Mouse (Mus musculus): ENCODE data around the gene Mettl14. TPM values are rescaled to one million over a fixed set of nuclear protein-coding genes. Genes with fewer than 3 reads are reported as not detected.

Mettl14 gene
- 25.4 and 30.6 TPM in 2 replicates for polyA plus RNA-seq (2016; fragmentation: Nextera tagmentation; extraction: Ambion mirVana)

DNA sequence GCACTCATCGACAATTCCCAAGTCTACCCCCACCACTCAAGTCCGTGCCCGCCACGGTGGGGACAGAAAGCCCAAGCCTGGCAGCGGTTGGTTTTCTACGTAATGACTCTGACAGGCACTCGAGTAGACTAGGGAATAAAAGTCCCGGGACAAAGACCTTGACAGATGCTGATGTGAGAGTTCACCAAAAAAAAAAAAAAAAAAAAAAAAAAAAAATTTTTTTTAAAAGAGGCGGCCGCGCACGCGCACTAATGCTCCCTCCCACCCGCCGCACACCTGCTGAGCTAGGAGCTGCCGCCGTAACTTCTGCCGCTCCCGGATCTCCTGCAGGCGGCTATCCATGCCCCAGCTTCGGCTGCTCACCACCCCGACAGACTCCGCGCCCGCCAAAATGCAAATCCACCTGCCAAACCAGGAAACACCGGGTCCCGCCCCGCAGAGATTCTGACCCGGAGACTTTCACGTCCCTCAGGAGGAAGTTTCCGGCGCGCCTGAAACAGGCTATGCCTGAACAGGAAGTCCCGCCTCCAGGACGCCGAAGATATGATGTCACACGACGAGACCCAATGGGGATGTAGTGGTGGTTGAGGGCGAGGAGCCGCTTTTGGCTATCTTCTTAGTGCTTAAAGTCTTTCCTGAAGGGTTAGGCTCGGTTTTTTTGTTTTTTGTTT lies at the start of gene Mettl14:
Gene Mettl14 (minus strand): TSS at position 623 of the 671 bp plus-strand sequence.
- WGBS = under 1% methylated on average over 37 of the region's 41 CpGs
- Histone ChIP-seq H3K4me1 (peaks cover 11% of the 10 kb centered on the region; the same call in 1 of the 2 replicates), H3K27me3 (ENCODE audit: low read depth, poor library complexity, severe bottlenecking) (no peaks in the 10 kb centered on the region), H3K9me3 (replicated peaks) (no peaks in the 10 kb centered on the region), H3K36me3 (peaks cover 14% of the 10 kb centered on the region), H3K27ac (peak within 1 kb of the TSS; percentile 92), H3K4me3 (peak within 1 kb of the TSS; percentile 83)
- DNase-seq (ENCODE audit: low spot score) = peak; percentile 96

GRCm38 (mm10) chr3:123433362-123433761 lies 47.5 kb upstream of the Mettl14 start:
- Histone ChIP-seq H3K9me3 (replicated peaks) (no peaks in the 10 kb centered on the region), H3K27ac (no peak overlapping the region), H3K4me1 (no peaks in the 10 kb centered on the region), H3K27me3 (ENCODE audit: low read depth, poor library complexity, severe bottlenecking) (no peaks in the 10 kb centered on the region), H3K4me3 (no peak overlapping the region), H3K36me3 (no peaks in the 10 kb centered on the region)
- DNase-seq (ENCODE audit: low spot score) = no peak
- WGBS = 88% methylated on average over 3 of the region's 3 CpGs

DNA sequence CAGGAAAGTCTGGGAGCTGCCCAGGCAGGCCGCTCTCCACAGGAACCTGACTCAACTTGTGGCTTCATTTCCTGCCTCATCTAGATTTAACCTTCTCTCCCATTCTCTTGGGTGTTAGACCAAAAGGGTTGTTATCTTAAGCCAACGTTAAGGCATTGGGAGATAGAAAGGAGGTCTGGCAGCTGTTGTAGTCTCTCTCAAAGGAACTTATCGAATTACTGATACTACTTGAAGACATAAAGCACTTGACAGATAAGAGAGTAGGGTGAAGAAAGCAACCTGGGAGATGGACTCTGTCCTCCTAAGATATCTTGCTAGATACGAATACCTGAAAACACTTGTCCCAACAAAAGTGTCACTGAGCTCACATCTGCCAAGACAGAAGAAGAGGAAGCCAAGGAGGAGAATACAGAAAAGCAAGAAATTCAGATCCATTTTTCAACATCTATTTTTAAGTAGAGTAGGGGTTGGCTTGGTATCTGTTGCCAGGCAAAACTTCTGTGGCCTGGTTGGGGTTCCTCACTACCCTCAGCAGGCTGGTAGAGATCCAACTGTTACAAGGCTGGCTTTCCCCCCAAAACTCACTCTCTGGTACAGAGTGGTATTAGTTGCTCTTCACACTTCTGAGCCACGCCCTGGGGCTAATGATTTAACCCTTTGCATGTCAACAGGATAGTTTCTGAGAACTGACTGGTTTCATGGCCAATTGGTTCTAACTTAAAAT lies 46.2 kb upstream of the Mettl14 start:
- 76% methylated on average over 5 of the region's 5 CpGs for WGBS
- H3K36me3 ChIP-seq = no peaks in the 10 kb centered on the region
- H3K27me3 ChIP-seq (ENCODE audit: low read depth, poor library complexity, severe bottlenecking) = no peaks in the 10 kb centered on the region
- no peak overlapping the region for H3K27ac ChIP-seq
- DNase-seq (ENCODE audit: low spot score) = no peak
- H3K4me1 ChIP-seq = no peaks in the 10 kb centered on the region
- no peaks in the 10 kb centered on the region for H3K9me3 ChIP-seq (replicated peaks)
- H3K4me3 ChIP-seq = no peak overlapping the region

- no peaks in the 10 kb centered on the region for H3K27me3 ChIP-seq (ENCODE audit: low read depth, poor library complexity, severe bottlenecking)
- no peak overlapping the region for H3K27ac ChIP-seq
- H3K36me3 ChIP-seq = no peaks in the 10 kb centered on the region
- H3K9me3 ChIP-seq (replicated peaks) = no peaks in the 10 kb centered on the region
- H3K4me3 ChIP-seq = no peak overlapping the region
- DNase-seq (ENCODE audit: low spot score) = no peak
- WGBS = 88% methylated on average over 22 of the region's 22 CpGs
- no peaks in the 10 kb centered on the region for H3K4me1 ChIP-seq
These were observed 43.9 kb upstream of the Mettl14 start for GRCm38 (mm10) chr3:123429597-123430458.

GRCm38 (mm10) chr3:123428005-123428404 lies 42.1 kb upstream of the Mettl14 start:
- Histone ChIP-seq H3K4me3 (no peak overlapping the region), H3K4me1 (no peaks in the 10 kb centered on the region), H3K9me3 (replicated peaks) (no peaks in the 10 kb centered on the region), H3K36me3 (no peaks in the 10 kb centered on the region), H3K27me3 (ENCODE audit: low read depth, poor library complexity, severe bottlenecking) (no peaks in the 10 kb centered on the region), H3K27ac (no peak overlapping the region)
- 77% methylated on average over 4 of the region's 4 CpGs for WGBS
- DNase-seq (ENCODE audit: low spot score) = no peak

DNA sequence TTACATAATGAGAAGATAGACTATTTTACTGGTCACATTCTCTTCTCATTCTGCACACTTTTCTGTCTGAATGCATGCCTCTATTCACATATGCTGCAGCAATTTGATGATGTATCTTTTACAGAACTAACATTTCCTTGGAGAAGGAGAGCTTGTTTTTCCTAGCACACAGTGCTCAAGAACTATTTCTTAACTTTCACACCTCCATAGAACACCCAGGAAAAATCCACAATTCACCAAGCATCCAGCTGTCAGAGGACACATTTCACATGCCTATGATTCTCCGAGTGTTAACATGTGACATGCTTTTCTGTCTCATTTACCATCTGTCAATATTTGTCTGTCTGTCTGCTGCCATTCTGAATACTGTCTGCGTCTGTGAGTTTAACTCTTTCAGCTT lies 39.7 kb upstream of the Mettl14 start:
- H3K27me3 ChIP-seq (ENCODE audit: low read depth, poor library complexity, severe bottlenecking) = no peaks in the 10 kb centered on the region
- no peak for DNase-seq (ENCODE audit: low spot score)
- no peaks in the 10 kb centered on the region for H3K4me1 ChIP-seq
- WGBS = 81% methylated on average over 2 of the region's 2 CpGs
- H3K27ac ChIP-seq = no peak overlapping the region
- no peak overlapping the region for H3K4me3 ChIP-seq
- no peaks in the 10 kb centered on the region for H3K36me3 ChIP-seq
- no peaks in the 10 kb centered on the region for H3K9me3 ChIP-seq (replicated peaks)

DNA sequence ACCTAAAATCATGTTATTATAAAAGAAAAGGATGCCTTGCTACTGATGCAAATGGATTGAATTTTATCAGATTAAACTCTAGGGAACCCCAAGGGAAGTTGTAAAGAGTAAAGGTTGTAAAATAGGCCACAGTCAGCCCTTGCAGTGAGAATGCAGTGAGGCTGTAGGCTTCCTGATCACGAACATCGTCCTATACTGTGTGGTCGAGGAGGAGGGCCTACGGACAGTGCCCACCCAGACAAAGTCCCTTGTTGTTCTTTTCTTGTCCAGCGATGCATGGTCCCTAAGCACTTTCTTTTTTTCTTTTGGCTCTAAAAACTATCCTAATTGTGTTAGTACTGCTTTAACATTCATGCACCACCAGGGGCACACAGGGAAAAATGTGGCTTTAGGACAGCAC lies 27.3 kb upstream of the Mettl14 start:
- H3K4me1 ChIP-seq = peaks cover 7% of the 10 kb centered on the region; the same call in 1 of the 2 replicates
- no peak for DNase-seq (ENCODE audit: low spot score)
- H3K36me3 ChIP-seq = no peaks in the 10 kb centered on the region
- WGBS = 76% methylated on average over 5 of the region's 5 CpGs
- H3K9me3 ChIP-seq (replicated peaks) = no peaks in the 10 kb centered on the region
- no peak overlapping the region for H3K4me3 ChIP-seq
- H3K27ac ChIP-seq = no peak overlapping the region
- H3K27me3 ChIP-seq (ENCODE audit: low read depth, poor library complexity, severe bottlenecking) = no peaks in the 10 kb centered on the region

- H3K36me3 ChIP-seq = no peaks in the 10 kb centered on the region
- H3K27me3 ChIP-seq (ENCODE audit: low read depth, poor library complexity, severe bottlenecking) = no peaks in the 10 kb centered on the region
- WGBS = 76% methylated on average over 6 of the region's 6 CpGs
- no peaks in the 10 kb centered on the region for H3K4me1 ChIP-seq
- no peak overlapping the region for H3K4me3 ChIP-seq
- H3K9me3 ChIP-seq (replicated peaks) = no peaks in the 10 kb centered on the region
- DNase-seq (ENCODE audit: low spot score) = no peak
- H3K27ac ChIP-seq = no peak overlapping the region
These were observed 26.1 kb upstream of the Mettl14 start for GRCm38 (mm10) chr3:123411821-123412578.

DNA sequence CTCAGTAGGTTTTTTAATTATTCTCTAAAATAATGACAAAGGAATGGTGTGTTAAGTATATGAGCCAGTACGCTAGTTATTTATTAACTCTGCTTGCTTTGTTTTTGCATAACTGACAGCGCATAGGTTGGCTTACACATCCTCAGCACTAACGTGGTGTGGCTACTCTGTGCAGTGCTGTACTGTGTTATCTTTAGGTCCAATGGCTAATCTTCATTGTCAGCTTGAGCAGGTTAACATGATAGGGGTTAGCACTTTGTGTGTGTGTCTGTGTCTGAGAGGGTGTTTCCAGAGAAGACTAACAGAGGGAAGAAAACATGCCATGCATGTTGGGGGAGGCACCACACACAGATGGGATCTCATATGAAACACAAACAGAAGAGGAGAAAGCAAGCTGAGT lies 19.0 kb upstream of the Mettl14 start:
- no peaks in the 10 kb centered on the region for H3K36me3 ChIP-seq
- H3K9me3 ChIP-seq (replicated peaks) = no peaks in the 10 kb centered on the region
- no peak for DNase-seq (ENCODE audit: low spot score)
- 89% methylated on average over 3 of the region's 3 CpGs for WGBS
- no peak overlapping the region for H3K27ac ChIP-seq
- H3K4me3 ChIP-seq = no peak overlapping the region
- H3K27me3 ChIP-seq (ENCODE audit: low read depth, poor library complexity, severe bottlenecking) = no peaks in the 10 kb centered on the region
- H3K4me1 ChIP-seq = no peaks in the 10 kb centered on the region

DNA sequence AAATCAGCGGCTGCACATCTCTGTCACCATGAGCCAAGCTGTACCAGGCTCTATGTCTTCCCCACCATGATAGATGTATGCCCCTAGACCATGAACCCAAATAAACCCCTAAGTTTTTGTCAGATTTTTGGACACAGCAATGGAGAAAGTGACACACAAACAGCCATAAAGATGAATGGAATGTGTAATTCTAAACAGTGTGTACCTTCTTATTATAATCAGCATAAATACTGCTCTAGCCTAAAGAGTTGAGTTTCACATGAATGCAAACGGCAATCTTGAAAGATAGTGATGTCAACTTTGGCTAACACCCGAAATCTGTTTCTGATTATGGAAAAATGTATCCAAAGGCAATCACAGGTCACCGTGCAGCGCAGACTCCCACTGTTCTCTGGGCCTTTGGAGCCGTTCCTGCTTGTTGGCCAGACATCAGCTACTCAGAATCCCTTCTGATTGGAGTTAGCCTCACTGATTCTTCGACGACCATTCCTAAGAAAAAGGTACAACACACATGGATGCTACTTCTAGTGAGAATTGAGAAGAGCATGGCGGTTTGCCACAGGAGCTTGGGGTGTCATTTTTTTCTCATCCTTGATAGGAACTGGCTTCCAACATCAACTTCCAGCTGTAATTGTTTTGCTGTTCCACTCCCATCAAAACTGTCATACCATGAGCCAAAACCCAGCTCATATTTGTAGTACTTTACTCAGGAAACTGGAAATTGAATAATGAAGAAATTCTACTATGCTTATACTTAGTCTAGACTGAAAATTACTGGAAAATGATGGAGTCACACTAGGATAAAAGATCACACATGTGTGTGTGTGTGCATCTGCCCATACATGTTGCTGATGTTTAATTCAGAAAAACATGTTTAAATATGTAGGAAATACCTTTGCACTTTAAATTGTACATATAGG lies 11.9 kb upstream of the Mettl14 start:
- no peaks in the 10 kb centered on the region for H3K9me3 ChIP-seq (replicated peaks)
- no peaks in the 10 kb centered on the region for H3K27me3 ChIP-seq (ENCODE audit: low read depth, poor library complexity, severe bottlenecking)
- H3K4me3 ChIP-seq = no peak overlapping the region
- WGBS = 79% methylated on average over 9 of the region's 9 CpGs
- no peaks in the 10 kb centered on the region for H3K36me3 ChIP-seq
- H3K4me1 ChIP-seq = no peaks in the 10 kb centered on the region
- DNase-seq (ENCODE audit: low spot score) = no peak
- no peak overlapping the region for H3K27ac ChIP-seq

DNA sequence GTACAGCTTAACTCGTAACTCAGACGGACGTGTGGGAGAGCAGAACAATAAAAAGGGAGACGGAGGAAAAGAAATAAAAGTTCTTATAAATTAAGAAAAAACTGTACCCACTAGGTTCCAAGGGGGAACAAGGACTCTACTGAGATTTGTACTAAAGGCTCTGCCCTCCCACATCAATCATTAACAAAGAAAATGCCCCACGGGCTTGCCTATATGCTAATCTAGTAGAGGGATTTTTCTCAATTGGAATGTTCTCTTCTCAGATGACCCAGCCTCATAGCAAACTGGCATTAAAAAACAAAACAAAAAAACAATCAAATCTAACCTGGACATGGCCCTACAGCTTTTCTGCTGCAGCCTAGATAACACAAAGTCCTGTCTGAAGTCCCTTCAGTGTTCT lies 9.7 kb upstream of the Mettl14 start:
- no peaks in the 10 kb centered on the region for H3K27me3 ChIP-seq (ENCODE audit: low read depth, poor library complexity, severe bottlenecking)
- no peak for DNase-seq (ENCODE audit: low spot score)
- 86% methylated on average over 5 of the region's 5 CpGs for WGBS

More for the DNA sequence above, 9.7 kb upstream of the Mettl14 start:
- no peaks in the 10 kb centered on the region for H3K9me3 ChIP-seq (replicated peaks)
- no peaks in the 10 kb centered on the region for H3K4me1 ChIP-seq
- no peak overlapping the region for H3K27ac ChIP-seq
- no peak overlapping the region for H3K4me3 ChIP-seq
- H3K36me3 ChIP-seq = no peaks in the 10 kb centered on the region

Data from limb, embryonic 10.5 days (tissue).